Mouse (Mus musculus) liver, adult 2 months (tissue): ENCODE data around the gene Rab37.

Experiments used
- CTCF ChIP-seq: fragments of 200-500 bp; IDR thresholded peaks from 2 replicates; pipeline ENCODE4 v1.5.1; 2011; ENCODE audit warnings: low read depth, low read length, control low read depth
- POLR2A ChIP-seq: fragments of 200-500 bp; IDR thresholded peaks from 2 replicates; pipeline ENCODE4 v1.6.1; 2011; ENCODE audit warnings: low read length, control low read depth; ENCODE audit not compliant: insufficient read depth; ENCODE audit errors: extremely low read depth

DNA sequence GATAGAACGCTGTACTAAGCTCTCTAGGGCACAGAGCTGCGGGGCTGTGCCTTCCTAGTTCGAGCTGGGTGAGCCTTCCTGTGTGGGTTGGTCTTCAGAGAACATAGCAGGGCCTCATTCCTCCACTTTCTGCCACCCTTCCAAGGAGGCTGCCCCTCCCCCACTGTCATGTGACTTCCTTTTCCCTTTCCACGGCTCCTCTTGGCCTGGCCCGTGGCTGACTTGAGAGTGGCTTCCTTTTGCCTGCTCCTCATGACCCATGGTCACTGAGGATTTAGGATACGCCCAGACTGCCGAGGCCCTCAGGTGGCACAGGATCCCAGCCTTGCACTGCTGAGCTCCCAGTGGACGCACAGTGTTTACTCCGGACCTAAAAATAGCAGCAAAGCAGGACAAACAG, 100.9 kb downstream of the Rab37 start:
- TF ChIP-seq POLR2A (no peak), CTCF (no peak)
